Mouse (Mus musculus) lung, postnatal 14 days (tissue): ENCODE measurements at regions not wholly inside any gene's neighbourhood (a gene's known extent, or its start where the extent isn't known, plus 50 kb on each side); places are given as distances from the start of the nearest gene placed in this dataset.

ENCODE experiments used
- DNase-seq: peaks from one replicate; pipeline ENCODE4 v3.0.0; 2021

GRCm38 (mm10) chr8:44656031-44656430 lies 279.2 kb upstream of the Fat1 start:
- DNase-seq, result no peak

DNA sequence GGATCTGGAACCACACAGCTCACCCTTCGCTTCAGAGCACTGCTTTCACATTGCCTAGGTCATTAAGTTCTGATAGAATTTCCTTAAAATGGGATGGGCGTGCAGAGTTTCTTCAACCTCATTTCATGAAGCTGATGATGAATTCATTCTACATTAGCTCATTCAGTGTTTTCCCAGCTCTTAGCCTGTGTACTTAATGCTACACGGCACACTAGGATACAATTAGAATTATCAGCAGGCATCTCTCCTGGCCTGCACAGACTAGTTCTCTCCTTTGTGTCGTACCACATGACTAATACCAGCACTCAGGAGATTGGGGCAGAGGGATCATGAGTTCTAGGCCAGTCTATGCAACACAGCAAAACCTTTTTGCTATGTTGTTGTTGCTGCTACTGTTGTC lies 278.8 kb upstream of the Fat1 start:
- DNase-seq, result no peak

DNA sequence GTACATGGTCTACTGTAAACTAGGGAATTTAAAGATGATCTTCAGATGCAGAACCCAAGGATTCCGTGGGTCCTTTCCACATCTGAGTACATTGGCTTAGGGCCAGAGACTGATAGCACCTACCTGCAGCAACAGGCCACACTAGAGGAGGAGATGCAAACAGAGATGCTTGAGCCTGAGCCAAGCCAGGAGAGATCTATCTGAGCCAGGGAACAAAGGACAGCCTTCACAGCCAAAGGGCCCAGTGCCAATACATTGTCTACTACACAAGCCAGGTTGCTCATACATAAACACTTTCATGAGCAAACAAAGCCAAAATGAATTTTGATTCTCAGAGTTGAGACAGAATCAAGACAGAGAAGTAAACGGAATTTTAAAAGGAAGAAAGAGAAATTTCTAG lies 273.6 kb upstream of the Fat1 start:
- no peak for DNase-seq

- no peak for DNase-seq
Observed at GRCm38 (mm10) chr8:44687126-44687525, 248.1 kb upstream of the Fat1 start.

GRCm38 (mm10) chr8:44689837-44690592 lies 245.2 kb upstream of the Fat1 start:
- DNase-seq, result no peak

- no peak for DNase-seq
Observed at GRCm38 (mm10) chr8:44690593-44690950, 244.7 kb upstream of the Fat1 start.

GRCm38 (mm10) chr8:44691140-44691539 lies 244.1 kb upstream of the Fat1 start:
- DNase-seq, result no peak

DNA sequence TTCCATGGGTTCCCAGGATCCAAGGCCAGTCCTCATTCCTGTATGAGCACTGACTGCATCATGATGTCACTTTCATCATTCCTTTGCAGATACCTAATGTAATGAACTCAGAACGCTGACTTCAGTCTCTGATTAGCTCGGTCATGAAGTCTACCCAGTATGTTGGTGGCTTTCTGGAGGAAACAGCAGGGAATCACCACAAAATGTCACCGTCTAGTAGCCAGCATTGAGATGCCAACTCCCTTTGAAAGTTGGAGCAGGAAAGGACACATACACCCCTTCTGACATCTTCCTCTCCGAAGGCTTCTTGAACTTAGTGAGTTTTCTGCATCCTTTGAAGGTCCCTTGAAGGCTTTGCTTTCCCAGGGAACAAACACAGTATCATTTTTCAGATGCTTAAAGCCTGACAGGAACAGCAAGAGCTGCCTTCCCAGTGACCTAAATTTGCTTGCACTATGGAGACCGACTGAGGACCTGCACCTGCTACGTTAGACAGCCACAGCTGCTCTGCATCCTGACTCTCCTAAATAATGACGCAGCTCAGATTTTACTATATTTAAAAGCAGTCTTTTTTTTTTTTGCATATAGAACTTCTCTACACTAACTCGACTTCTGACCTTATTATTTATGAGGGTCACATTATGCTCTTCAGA lies 243.1 kb upstream of the Fat1 start:
- no peak for DNase-seq

- no peak for DNase-seq
Observed at GRCm38 (mm10) chr8:44694861-44695260, 240.4 kb upstream of the Fat1 start.

DNA sequence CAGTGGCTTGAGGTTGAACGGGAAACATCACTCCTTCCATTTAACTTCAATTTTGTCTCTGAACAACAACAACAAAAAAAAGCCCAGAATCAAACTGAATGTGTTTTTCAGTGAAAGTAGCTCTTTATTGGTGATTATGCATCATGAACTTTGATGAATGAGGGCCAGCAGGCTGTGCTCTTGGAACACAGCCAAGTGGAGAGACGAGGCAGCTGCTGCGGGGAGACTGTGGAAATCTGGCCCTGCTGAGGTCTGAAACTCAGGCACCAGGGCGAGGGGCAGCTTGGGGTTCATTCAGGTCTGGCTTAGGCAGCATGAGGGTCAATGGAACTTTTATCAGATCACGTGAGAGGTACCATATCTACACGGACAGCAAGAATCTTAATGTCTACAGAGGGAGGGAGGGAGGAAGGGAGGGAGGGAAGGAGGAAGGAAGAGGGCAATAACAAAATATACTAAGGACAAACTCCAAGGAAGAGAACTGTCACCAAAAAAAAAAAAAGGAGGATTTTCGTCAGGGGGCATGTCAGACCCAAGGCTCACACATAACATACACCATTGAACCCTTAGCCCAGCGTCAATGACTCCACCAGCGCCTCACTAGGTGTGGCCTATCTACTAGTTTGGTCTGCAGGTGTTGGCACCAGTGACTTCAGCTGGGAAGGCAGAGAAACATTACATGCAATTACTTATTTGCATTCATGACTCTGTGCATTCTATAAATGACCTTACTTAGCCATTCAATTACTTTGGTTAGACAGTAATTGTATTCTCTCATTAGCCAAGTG lies 239.0 kb upstream of the Fat1 start:
- DNase-seq, result peak; percentile 40

DNA sequence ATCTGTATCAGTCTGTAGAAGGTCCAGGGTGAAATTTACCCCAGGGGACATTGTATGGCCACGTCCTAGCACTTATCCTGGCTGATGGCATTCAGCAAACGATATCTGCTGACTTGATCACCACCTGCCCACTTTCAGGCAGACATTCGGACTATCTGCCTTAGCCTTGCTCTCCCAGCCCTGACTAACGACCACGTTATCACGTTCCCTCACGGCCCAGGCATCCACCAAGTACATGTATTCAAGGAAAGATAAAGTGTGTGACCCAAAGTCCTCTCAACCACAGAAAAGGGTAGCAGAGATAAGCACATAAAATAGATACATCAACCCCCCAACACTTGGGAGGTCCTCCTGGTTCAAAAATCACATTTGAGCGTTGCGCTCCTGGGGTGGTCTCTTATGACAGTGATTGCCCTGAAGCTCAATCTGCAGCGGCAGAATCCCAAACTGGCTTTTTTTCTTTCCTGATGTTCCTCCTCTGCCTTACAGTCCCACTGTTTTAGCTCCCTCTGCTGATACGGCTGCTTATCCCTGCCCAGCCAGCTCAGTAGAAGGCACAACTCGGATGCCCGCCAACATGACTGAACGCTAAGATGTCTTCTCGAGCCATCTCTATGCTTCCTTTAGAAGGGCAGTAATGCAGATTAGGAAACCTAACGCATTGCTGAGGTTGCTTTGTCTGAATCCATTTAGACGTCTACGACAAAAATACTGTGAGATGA lies 235.7 kb upstream of the Fat1 start:
- DNase-seq, result peak; percentile 42

GRCm38 (mm10) chr8:44704595-44705265 lies 230.5 kb upstream of the Fat1 start:
- no peak for DNase-seq

GRCm38 (mm10) chr8:44708659-44709170 lies 226.5 kb upstream of the Fat1 start:
- DNase-seq, result no peak

GRCm38 (mm10) chr8:44709171-44709940 lies 225.9 kb upstream of the Fat1 start:
- no peak for DNase-seq

DNA sequence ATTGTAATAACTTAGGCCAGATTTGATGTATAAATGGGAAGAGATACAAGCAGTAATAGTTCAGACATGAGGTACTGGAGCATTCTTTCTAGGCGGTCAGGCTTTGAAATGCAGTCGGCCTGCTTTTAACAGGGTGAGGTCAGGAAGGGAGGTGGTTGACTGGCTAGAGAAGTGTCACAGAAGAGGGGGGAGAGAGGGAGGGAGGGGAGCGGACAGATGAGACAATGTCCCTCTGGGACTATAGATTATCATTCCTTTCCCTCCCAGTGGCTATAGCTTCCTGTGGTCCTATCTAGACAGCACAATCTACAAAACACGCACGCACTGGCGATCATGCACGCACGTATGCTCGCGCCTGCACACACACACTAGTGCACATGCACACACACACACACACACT lies 200.7 kb upstream of the Fat1 start:
- DNase-seq, result no peak

- no peak for DNase-seq
Observed at GRCm38 (mm10) chr8:44735801-44736200, 199.4 kb upstream of the Fat1 start.

- DNase-seq, result no peak
Observed at GRCm38 (mm10) chr8:44743353-44743752, 191.9 kb upstream of the Fat1 start.

DNA sequence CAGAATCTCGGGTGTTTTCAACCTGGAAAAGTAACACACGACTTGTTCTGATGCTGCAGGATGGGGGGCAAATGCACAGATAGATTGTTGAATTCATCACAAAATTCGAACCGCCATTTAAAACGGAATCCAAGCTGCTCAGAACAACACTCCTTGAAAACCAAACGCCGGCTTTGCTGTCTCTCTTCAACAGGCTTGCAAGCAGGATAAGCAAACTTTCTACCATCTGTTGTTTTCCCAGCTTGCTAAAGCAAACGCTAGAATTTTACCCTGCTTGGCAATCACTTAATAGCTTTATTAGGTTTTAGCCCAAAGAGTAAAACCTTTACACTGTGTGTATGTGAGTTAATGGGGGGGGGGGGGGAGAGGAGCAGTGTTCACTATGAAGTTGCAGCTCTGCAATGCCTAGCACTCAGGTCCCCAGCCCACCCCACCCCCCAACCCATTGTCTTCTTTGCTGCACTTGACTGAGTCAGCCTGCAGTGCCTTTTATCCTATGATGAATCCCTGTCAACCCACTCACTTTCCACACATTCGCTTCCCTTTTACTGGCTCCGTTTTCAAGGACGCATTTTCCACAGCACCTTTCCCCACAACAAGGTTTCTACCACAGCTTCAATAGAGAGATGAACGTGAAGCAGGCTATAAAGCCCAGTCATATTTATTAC lies 190.1 kb upstream of the Fat1 start:
- DNase-seq, result no peak

GRCm38 (mm10) chr8:44758727-44759126 lies 176.5 kb upstream of the Fat1 start:
- DNase-seq, result no peak

GRCm38 (mm10) chr8:44762731-44763130 lies 172.5 kb upstream of the Fat1 start:
- no peak for DNase-seq

DNA sequence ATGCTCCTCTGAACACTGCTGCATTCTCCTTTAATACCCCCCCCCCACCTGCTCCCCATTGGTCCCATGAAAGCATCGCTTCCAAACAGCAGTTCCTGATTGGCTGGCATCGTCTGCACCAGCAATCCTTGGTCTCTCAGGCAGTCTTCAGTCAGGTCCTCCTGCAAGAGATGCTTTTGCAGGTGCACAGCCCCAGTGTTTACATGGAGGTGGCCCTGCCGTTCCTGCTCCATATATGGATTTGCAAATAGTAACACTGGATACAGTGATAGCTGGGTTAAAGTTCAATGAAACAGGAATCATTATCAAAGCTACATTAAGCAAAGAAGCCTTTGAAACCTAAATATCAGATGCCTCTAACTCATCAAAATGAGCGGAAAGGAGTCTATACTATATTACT lies 170.1 kb upstream of the Fat1 start:
- no peak for DNase-seq
